Mouse (Mus musculus) forebrain, embryonic 16.5 days (tissue): ENCODE results near the gene 4930505A04Rik. TPM values are rescaled to one million over a fixed set of nuclear protein-coding genes. Genes with fewer than 3 reads are reported as not detected.
A peak's percentile ranks its signal among the peaks of the same experiment; 100 is the strongest.
"Not testable (repeated sequence)": the region's sequence is repeated elsewhere in the genome, so short reads cannot be mapped to it uniquely, and the experiment has no call there.

Experiments used
- ATAC-seq: fragments of 200-750 bp; cut with Nextera tagmentation; 2 replicates; pipeline ENCODE4 v1.8.0; 2017; ENCODE audit warnings: mild to moderate bottlenecking, moderate library complexity
- H3K27ac ChIP-seq: fragments of 300-500 bp; sonication (generic); 2 replicates; pipeline ENCODE4 v1.5.1; 2014; ENCODE audit warnings: low read length, control low read depth
- H3K27me3 ChIP-seq: fragments of 300-500 bp; sonication (generic); replicated peaks from 2 replicates; pipeline ENCODE4 v1.6.1; 2014; ENCODE audit warnings: low read length; ENCODE audit not compliant: control insufficient read depth, insufficient read depth
- H3K36me3 ChIP-seq: fragments of 300-500 bp; sonication (generic); 2 replicates; pipeline ENCODE4 v1.6.1; 2014; ENCODE audit not compliant: control insufficient read depth, insufficient read depth
- H3K4me1 ChIP-seq: fragments of 300-500 bp; sonication (generic); replicated peaks from 2 replicates; pipeline ENCODE4 v1.6.1; 2014; ENCODE audit warnings: low read length; ENCODE audit not compliant: control insufficient read depth, insufficient read depth
- H3K4me2 ChIP-seq: fragments of 300-500 bp; sonication (generic); 2 replicates; pipeline ENCODE4 v1.6.1; 2014; ENCODE audit warnings: mild to moderate bottlenecking, low read length, control low read depth
- H3K4me3 ChIP-seq: fragments of 300-500 bp; sonication (generic); replicated peaks from 2 replicates; pipeline ENCODE4 v1.5.1; 2014; ENCODE audit warnings: mild to moderate bottlenecking, low read length, control low read depth
- H3K9ac ChIP-seq: fragments of 300-500 bp; sonication (generic); replicated peaks from 2 replicates; pipeline ENCODE4 v1.6.1; 2014; ENCODE audit warnings: low read depth, low read length, control low read depth
- H3K9me3 ChIP-seq: fragments of 300-500 bp; sonication (generic); 2 replicates; pipeline ENCODE4 v1.6.1; 2016; ENCODE audit warnings: low read length; ENCODE audit not compliant: control insufficient read depth
- WGBS: fragments of 180-500 bp; shearing (Covaris S2); extraction: QIAGEN DNeasy Blood & Tissue Kit; methylation state at CpG from one replicate; pipeline ENCODE4 v1.1.7; 2014; 5-methylcytosine and 5-hydroxymethylcytosine counted together
- polyA plus RNA-seq: library from polyadenylated mRNA; unstranded; fragments of >200 nt; fragmentation: Nextera tagmentation; extraction: Ambion mirVana; gene quantifications from 2 replicates; pipeline ENCODE4 v1.2.1, GENCODE M21; 2015

4930505A04Rik gene
- polyA plus RNA-seq, 1 experiment from 2014 or later, result 0.32 TPM

- Histone ChIP-seq H3K4me2 (no peak overlapping the region), H3K9ac (no peak overlapping the region), H3K4me1 (no peaks in the 10 kb centered on the region), H3K36me3 (no peaks in the 10 kb centered on the region), H3K27ac (no peak overlapping the region), H3K27me3 (no peaks in the 10 kb centered on the region), H3K9me3 (no peaks in the 10 kb centered on the region), H3K4me3 (no peak overlapping the region)
- 91% methylated on average over 4 of the region's 4 CpGs for WGBS
- no peak for ATAC-seq
Measured at GRCm38 (mm10) chr11:30454331-30454730, 17.3 kb downstream of the 4930505A04Rik start.

DNA sequence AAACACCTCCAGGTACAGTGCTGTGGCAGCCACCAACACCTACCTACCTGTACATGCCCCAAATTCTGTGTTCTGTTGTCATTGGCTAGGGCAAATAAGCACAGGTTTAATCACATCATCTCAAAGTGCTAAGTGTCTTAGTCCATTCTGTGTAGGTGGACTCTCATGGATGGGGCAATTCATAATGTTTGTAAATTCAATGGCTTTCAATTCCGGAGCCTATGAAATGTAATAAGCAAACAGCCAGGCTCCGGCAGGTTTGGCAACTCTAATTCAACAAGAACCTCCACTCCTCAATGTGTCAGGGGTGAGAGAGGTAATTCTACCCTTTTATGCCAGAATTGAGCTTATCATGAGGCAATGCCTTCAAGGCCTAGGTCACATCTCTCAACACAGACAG, 23.5 kb downstream of the 4930505A04Rik start:
- H3K4me3 ChIP-seq, result no peak overlapping the region
- H3K9me3 ChIP-seq, result no peaks in the 10 kb centered on the region
- H3K4me1 ChIP-seq, result no peaks in the 10 kb centered on the region
- H3K27me3 ChIP-seq, result no peaks in the 10 kb centered on the region
- no peak for ATAC-seq
- no peak overlapping the region for H3K4me2 ChIP-seq
- 88% methylated on average over 2 of the region's 2 CpGs for WGBS
- no peaks in the 10 kb centered on the region for H3K36me3 ChIP-seq
- no peak overlapping the region for H3K27ac ChIP-seq
- no peak overlapping the region for H3K9ac ChIP-seq

GRCm38 (mm10) chr11:30447561-30447960, 24.1 kb downstream of the 4930505A04Rik start:
- Histone ChIP-seq H3K36me3 (no peaks in the 10 kb centered on the region), H3K4me2 (no peak overlapping the region), H3K4me3 (no peak overlapping the region), H3K27ac (no peak overlapping the region), H3K27me3 (no peaks in the 10 kb centered on the region), H3K4me1 (no peaks in the 10 kb centered on the region), H3K9me3 (no peaks in the 10 kb centered on the region), H3K9ac (no peak overlapping the region)
- WGBS, result 93% methylated on average over 1 of the region's 1 CpGs
- ATAC-seq, result no peak

DNA sequence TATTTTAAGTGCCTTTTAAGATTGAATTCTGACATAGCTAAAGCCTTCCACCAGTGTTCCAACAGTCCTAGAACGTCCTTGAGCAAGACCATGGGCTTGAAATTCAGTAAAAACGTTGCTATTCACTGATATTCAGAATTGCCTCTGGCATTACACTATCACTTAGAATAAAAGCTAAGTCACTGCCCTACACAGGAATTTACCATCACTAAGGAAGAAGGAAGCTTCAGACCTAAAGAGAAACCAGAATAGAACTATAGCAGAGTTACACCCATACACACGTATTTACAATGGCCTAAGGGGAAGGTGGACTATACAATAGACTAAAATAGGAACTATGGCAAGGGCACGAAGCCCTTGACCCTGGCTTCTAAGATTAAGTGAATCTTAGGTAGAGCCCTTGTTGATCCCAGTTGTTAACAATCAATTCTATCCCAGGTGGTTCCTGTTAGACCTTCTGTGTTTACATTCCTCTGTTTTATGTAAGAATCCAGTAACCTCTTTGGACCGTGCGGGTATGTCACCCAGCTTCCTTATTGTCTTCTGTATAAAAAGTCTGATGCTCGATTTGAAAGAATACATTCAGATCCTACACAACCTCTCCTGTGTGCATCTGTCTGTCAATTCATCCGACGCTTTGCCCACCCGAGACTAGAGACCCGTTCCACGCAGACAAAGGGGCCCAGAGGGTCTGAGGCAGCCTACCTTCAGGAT, 27.3 kb downstream of the 4930505A04Rik start:
- 88% methylated on average over 12 of the region's 12 CpGs for WGBS
- not testable (repeated sequence) for ATAC-seq, H3K27me3 ChIP-seq

GRCm38 (mm10) chr11:30443746-30444145, 27.9 kb downstream of the 4930505A04Rik start:
- Histone ChIP-seq H3K36me3 (no peaks in the 10 kb centered on the region), H3K9me3 (no peaks in the 10 kb centered on the region), H3K4me3 (no peak overlapping the region), H3K9ac (no peak overlapping the region), H3K4me1 (no peaks in the 10 kb centered on the region), H3K27me3 (no peaks in the 10 kb centered on the region), H3K27ac (no peak overlapping the region), H3K4me2 (no peak overlapping the region)
- ATAC-seq, result no peak
- 93% methylated on average over 7 of the region's 8 CpGs for WGBS

More for the DNA sequence above, 27.3 kb downstream of the 4930505A04Rik start:
- H3K4me2 ChIP-seq, H3K4me1 ChIP-seq, H3K9ac ChIP-seq, H3K4me3 ChIP-seq, H3K27ac ChIP-seq, H3K36me3 ChIP-seq, H3K9me3 ChIP-seq: not testable (repeated sequence)

GRCm38 (mm10) chr11:30433256-30433950, 38.2 kb downstream of the 4930505A04Rik start:
- WGBS, result 81% methylated on average over 2 of the region's 2 CpGs
- no peak overlapping the region for H3K4me2 ChIP-seq
- no peak overlapping the region for H3K4me3 ChIP-seq
- H3K27me3 ChIP-seq, result no peaks in the 10 kb centered on the region
- no peak overlapping the region for H3K9ac ChIP-seq
- no peak for ATAC-seq
- H3K4me1 ChIP-seq, result no peaks in the 10 kb centered on the region
- no peaks in the 10 kb centered on the region for H3K9me3 ChIP-seq
- H3K36me3 ChIP-seq, result no peaks in the 10 kb centered on the region
- no peak overlapping the region for H3K27ac ChIP-seq

GRCm38 (mm10) chr11:30405581-30405980, 66.0 kb downstream of the 4930505A04Rik start:
- WGBS, result 67% methylated on average over 2 of the region's 2 CpGs
- Histone ChIP-seq H3K4me3 (no peak overlapping the region), H3K27ac (no peak overlapping the region; the same call in 1 of the 2 replicates), H3K4me1 (no peaks in the 10 kb centered on the region), H3K9ac (no peak overlapping the region), H3K27me3 (no peaks in the 10 kb centered on the region), H3K4me2 (no peak overlapping the region), H3K9me3 (no peaks in the 10 kb centered on the region), H3K36me3 (no peaks in the 10 kb centered on the region)
- ATAC-seq, result no peak

GRCm38 (mm10) chr11:30404619-30405200, 66.9 kb downstream of the 4930505A04Rik start:
- peak overlapping the region; percentile 36 for H3K27ac ChIP-seq
- 80% methylated on average over 4 of the region's 4 CpGs for WGBS
- no peak overlapping the region for H3K4me2 ChIP-seq
- H3K4me1 ChIP-seq, result no peaks in the 10 kb centered on the region
- H3K9ac ChIP-seq, result no peak overlapping the region
- H3K9me3 ChIP-seq, result no peaks in the 10 kb centered on the region
- H3K27me3 ChIP-seq, result no peaks in the 10 kb centered on the region
- H3K36me3 ChIP-seq, result no peaks in the 10 kb centered on the region
- H3K4me3 ChIP-seq, result no peak overlapping the region
- ATAC-seq, result no peak

GRCm38 (mm10) chr11:30394351-30394750, 77.3 kb downstream of the 4930505A04Rik start:
- Histone ChIP-seq H3K4me1 (no peaks in the 10 kb centered on the region), H3K27me3 (no peaks in the 10 kb centered on the region), H3K4me2 (no peak overlapping the region), H3K36me3 (no peaks in the 10 kb centered on the region), H3K27ac (no peak overlapping the region), H3K9me3 (no peaks in the 10 kb centered on the region), H3K4me3 (no peak overlapping the region), H3K9ac (no peak overlapping the region)
- ATAC-seq, result no peak
